Mouse (Mus musculus): ENCODE measurements at regions not wholly inside any gene's neighbourhood (a gene's known extent, or its start where the extent isn't known, plus 50 kb on each side); places are given as distances from the start of the nearest gene placed in this dataset.

DNA sequence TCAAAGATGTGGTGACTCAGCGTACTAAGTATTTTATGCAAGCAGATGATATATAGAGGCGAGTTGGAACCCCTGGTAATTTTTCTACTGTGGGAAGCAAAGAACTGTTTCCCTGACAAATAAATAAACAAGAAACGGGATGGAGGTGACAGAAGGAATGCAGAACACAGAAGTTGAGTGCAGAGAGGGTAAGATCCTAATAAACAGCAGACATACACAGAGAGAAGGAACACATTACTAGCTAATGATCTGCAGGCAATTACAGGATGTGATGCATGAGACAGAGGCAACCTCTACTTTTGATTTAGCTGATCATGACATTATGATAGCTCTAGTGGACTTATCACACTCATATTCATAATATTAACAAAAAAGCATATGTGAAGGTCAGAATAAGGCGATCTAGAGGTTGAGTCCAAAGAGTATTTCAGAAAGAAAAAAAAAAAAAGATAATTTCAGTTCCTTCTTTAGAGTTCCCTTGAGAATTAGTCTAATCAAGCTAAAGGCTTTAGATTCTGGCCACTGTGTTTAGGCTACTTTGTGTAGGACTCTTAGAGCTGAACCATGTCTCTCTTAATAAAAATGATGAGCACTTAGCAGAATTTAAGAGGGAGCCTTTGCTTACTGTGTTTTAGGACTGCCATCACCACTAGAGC, 115.9 kb upstream of the Cadps start:
- TF ChIP-seq HCFC1 (IDR thresholded peaks at IDR 0.05; ENCODE audit: borderline replicate concordance, insufficient read depth, low read length) (no peak), ZC3H11A (IDR thresholded peaks at IDR 0.05; ENCODE audit: borderline replicate concordance, low read depth, low read length) (no peak), CHD2 (IDR thresholded peaks at IDR 0.05; ENCODE audit: low read depth, low read length) (no peak)
